In genomic region chr16:4913783-4914735, GRCm38 (mm10) we compare ENCODE assay signal across 8 mouse cellular contexts. TPM values are rescaled to one million over a fixed set of nuclear protein-coding genes. Genes with fewer than 3 reads are reported as not detected.
DNase-seq lines count a peak whose midpoint lies in the region; ATAC-seq and TF ChIP-seq lines count a peak whose summit lies in the region.

No protein-coding gene starts in this region.

- intact Hi-C loops in heart, postnatal 36 days (cut with DNase I): loop anchor here (1.0 to 10.0 kb wide), 4 partner anchors 35 to 222 kb away; no protein-coding TSS in a partner anchor

- no peak for DNase-seq in G1E (ENCODE audit: low spot score)
- peak; percentile 75 for DNase-seq in cerebellum, adult 11-12 months
- DNase-seq in heart, postnatal 36 days: peak; percentile 90 to 92
- DNase-seq in layer of hippocampus, adult 18-20 months (ENCODE audit: low spot score in 2 of 2): peak; percentile 85 to 96
- DNase-seq in lung, adult 18-20 months: peak; percentile 90 to 93

- peak; percentile 52; the same call in 1 of the 2 replicates for ATAC-seq in G1E (ENCODE audit: extremely low read depth, insufficient number of reproducible peaks, low FRiP score, poor library complexity, severe bottlenecking)
- ATAC-seq in forebrain, embryonic 16.5 days: peak; percentile 67
- ATAC-seq in neural tube, embryonic 14.5 days (ENCODE audit: low read depth): peak; percentile 67

- H3K36me3 ChIP-seq in G1E (replicated peaks): peaks cover 80% of the 10 kb centered on the region
- peaks cover 28% of the 10 kb centered on the region for H3K36me3 ChIP-seq in forebrain, embryonic 16.5 days (ENCODE audit: control insufficient read depth, insufficient read depth)
- peaks cover 52% of the 10 kb centered on the region for H3K36me3 ChIP-seq in neural tube, embryonic 14.5 days (ENCODE audit: control insufficient read depth, insufficient read depth, low read length)
- H3K36me3 ChIP-seq in testis, adult 2 months (ENCODE audit: control insufficient read depth, insufficient read depth, low read length): peaks cover 3% of the 10 kb centered on the region; the same call in 1 of the 2 replicates

- no peaks in the 10 kb centered on the region for H3K27me3 ChIP-seq in G1E (ENCODE audit: insufficient read depth, low read length)
- no peaks in the 10 kb centered on the region for H3K27me3 ChIP-seq in forebrain, embryonic 16.5 days (replicated peaks; ENCODE audit: control insufficient read depth, insufficient read depth, low read length)
- no peaks in the 10 kb centered on the region for H3K27me3 ChIP-seq in neural tube, embryonic 14.5 days (ENCODE audit: control insufficient read depth, insufficient read depth, low read length)
- H3K27me3 ChIP-seq in testis, adult 2 months (ENCODE audit: control insufficient read depth, insufficient read depth, low read length): no peaks in the 10 kb centered on the region

- H3K4me1 ChIP-seq in G1E (ENCODE audit: insufficient read depth, low read depth, low read length): peaks cover 15% of the 10 kb centered on the region
- no peaks in the 10 kb centered on the region for H3K4me1 ChIP-seq in forebrain, embryonic 16.5 days (replicated peaks; ENCODE audit: control insufficient read depth, insufficient read depth, low read length)
- H3K4me1 ChIP-seq in neural tube, embryonic 14.5 days (ENCODE audit: control insufficient read depth, insufficient read depth, low read length): no peaks in the 10 kb centered on the region
- peaks cover 3% of the 10 kb centered on the region; the same call in 1 of the 2 replicates for H3K4me1 ChIP-seq in testis, adult 2 months (ENCODE audit: control insufficient read depth, insufficient read depth, low read length)

- WGBS in forebrain, embryonic 16.5 days: 36% methylated on average over 12 of the region's 12 CpGs
- 38% methylated on average over 12 of the region's 12 CpGs for WGBS in neural tube, embryonic 14.5 days

- TF ChIP-seq CTCF in G1E (IDR thresholded peaks at IDR 0.05; ENCODE audit: low read depth, low read length): peak; percentile 89
- peak; percentile 66; the same call in 1 of the 2 replicates for TF ChIP-seq CTCF in testis, adult 2 months (IDR thresholded peaks at IDR 0.05; ENCODE audit: control insufficient read depth, insufficient read depth, insufficient replicate concordance, low read depth, low read length)

- no peak overlapping the region for H3K4me3 ChIP-seq in G1E (ENCODE audit: low read depth, low read length)
- no peak overlapping the region for H3K4me3 ChIP-seq in forebrain, embryonic 16.5 days (replicated peaks; ENCODE audit: low read length)
- no peak overlapping the region for H3K4me3 ChIP-seq in neural tube, embryonic 14.5 days (ENCODE audit: low read depth, low read length)
- H3K4me3 ChIP-seq in testis, adult 2 months (ENCODE audit: control insufficient read depth, low read depth, low read length): no peak overlapping the region

- H3K9ac ChIP-seq in forebrain, embryonic 16.5 days (replicated peaks; ENCODE audit: low read depth, low read length): no peak overlapping the region
- H3K9ac ChIP-seq in neural tube, embryonic 14.5 days (replicated peaks; ENCODE audit: low read depth, low read length): no peak overlapping the region

- no peak overlapping the region for H3K4me2 ChIP-seq in forebrain, embryonic 16.5 days (ENCODE audit: low read length)
- H3K4me2 ChIP-seq in neural tube, embryonic 14.5 days (ENCODE audit: low read depth, low read length): no peak overlapping the region

- no peaks in the 10 kb centered on the region for H3K9me3 ChIP-seq in G1E (replicated peaks)
- H3K9me3 ChIP-seq in forebrain, embryonic 16.5 days (ENCODE audit: control insufficient read depth, low read length): no peaks in the 10 kb centered on the region
- no peaks in the 10 kb centered on the region for H3K9me3 ChIP-seq in neural tube, embryonic 14.5 days (ENCODE audit: control insufficient read depth, low read length)

- no peak for TF ChIP-seq POLR2A in testis, adult 2 months (IDR thresholded peaks at IDR 0.05; ENCODE audit: control insufficient read depth, low read depth, low read length)

- H3K27ac ChIP-seq in forebrain, embryonic 16.5 days (ENCODE audit: low read length): no peak overlapping the region
- H3K27ac ChIP-seq in neural tube, embryonic 14.5 days (ENCODE audit: low read depth, low read length): 0 out of 2 replicates have a peak overlapping the region, but pooled peaks have one; percentile 8
- no peak overlapping the region for H3K27ac ChIP-seq in testis, adult 2 months (ENCODE audit: control insufficient read depth, insufficient read depth, low read depth, low read length)

RNA-seq across cellular contexts. Expression of gene Nudt16l1, which starts 24.5 kb away (rescaled TPM):
- 21.7 and 23.1 TPM in 2 replicates for total RNA-seq in G1E (2014; fragmentation: Nextera tagmentation)
- 20.5 and 21.6 TPM in 2 replicates for total RNA-seq in G1E (2017)
- polyA plus RNA-seq in G1E (2012): 37.8 and 42.9 TPM in 2 replicates
- polyA plus RNA-seq in forebrain, embryonic 16.5 days (2015; fragmentation: Nextera tagmentation; extraction: Ambion mirVana): 139 and 148 TPM in 2 replicates
- total RNA-seq in heart, postnatal 36 days (2021): 10 to 100 TPM; 20.5 to 21.3 TPM
- total RNA-seq in layer of hippocampus, adult 18-20 months (2021): 10 to 100 TPM; 73.0 to 78.3 TPM
- 135 and 140 TPM in 2 replicates for polyA plus RNA-seq in neural tube, embryonic 14.5 days (2014; fragmentation: Nextera tagmentation; extraction: Ambion mirVana)
- 43.1 and 44.3 TPM in 2 replicates for polyA plus RNA-seq in testis, adult 2 months (2012; rRNA removed)

RNA-seq across cellular contexts. Expression of gene Mgrn1, which starts 28.0 kb away (rescaled TPM):
- total RNA-seq in G1E (2014; fragmentation: Nextera tagmentation) (30.4 and 32.1 TPM in 2 replicates), G1E (2017) (16.1 and 18.6 TPM in 2 replicates)
- 19.3 and 22.5 TPM in 2 replicates for polyA plus RNA-seq in G1E (2012)
- polyA plus RNA-seq in forebrain, embryonic 16.5 days (2015; fragmentation: Nextera tagmentation; extraction: Ambion mirVana): 104 and 108 TPM in 2 replicates
- 100 to 1,000 TPM; 154 to 155 TPM for total RNA-seq in heart, postnatal 36 days (2021)
- total RNA-seq in layer of hippocampus, adult 18-20 months (2021): 100 to 1,000 TPM; 214 to 215 TPM
- polyA plus RNA-seq in neural tube, embryonic 14.5 days (2014; fragmentation: Nextera tagmentation; extraction: Ambion mirVana): 125 and 128 TPM in 2 replicates
- polyA plus RNA-seq in testis, adult 2 months (2012; rRNA removed): 29.1 and 29.6 TPM in 2 replicates

RNA-seq across cellular contexts. Expression of gene Ubald1, which starts 33.9 kb away (rescaled TPM):
- total RNA-seq in G1E (2014; fragmentation: Nextera tagmentation): 58.9 and 70.4 TPM in 2 replicates
- total RNA-seq in G1E (2017): 6.9 and 7.2 TPM in 2 replicates
- 189 and 228 TPM in 2 replicates for polyA plus RNA-seq in G1E (2012)
- 49.9 and 51.8 TPM in 2 replicates for polyA plus RNA-seq in forebrain, embryonic 16.5 days (2015; fragmentation: Nextera tagmentation; extraction: Ambion mirVana)
- total RNA-seq in heart, postnatal 36 days (2021): 10 to 100 TPM; 20.0 to 21.6 TPM
- total RNA-seq in layer of hippocampus, adult 18-20 months (2021): 10 to 100 TPM; 96.1 to 98.1 TPM
- polyA plus RNA-seq in neural tube, embryonic 14.5 days (2014; fragmentation: Nextera tagmentation; extraction: Ambion mirVana): 63.6 and 65.0 TPM in 2 replicates
- 65.2 and 75.6 TPM in 2 replicates for polyA plus RNA-seq in testis, adult 2 months (2012; rRNA removed)

RNA-seq across cellular contexts. Expression of gene Anks3, which starts 49.9 kb away (rescaled TPM):
- 32.2 and 36.6 TPM in 2 replicates for total RNA-seq in G1E (2014; fragmentation: Nextera tagmentation)
- 17.5 and 27.5 TPM in 2 replicates for total RNA-seq in G1E (2017)
- 24.2 and 24.4 TPM in 2 replicates for polyA plus RNA-seq in G1E (2012)
- polyA plus RNA-seq in forebrain, embryonic 16.5 days (2015; fragmentation: Nextera tagmentation; extraction: Ambion mirVana): 74.5 and 85.7 TPM in 2 replicates
- 10 to 100 TPM; 12.4 to 12.9 TPM for total RNA-seq in heart, postnatal 36 days (2021)
- 10 to 100 TPM; 70.2 to 71.8 TPM for total RNA-seq in layer of hippocampus, adult 18-20 months (2021)
- 62.2 and 62.5 TPM in 2 replicates for polyA plus RNA-seq in neural tube, embryonic 14.5 days (2014; fragmentation: Nextera tagmentation; extraction: Ambion mirVana)
- polyA plus RNA-seq in testis, adult 2 months (2012; rRNA removed): 39.3 and 41.5 TPM in 2 replicates
